Mouse (Mus musculus): ENCODE measurements around the gene Prkcd.

The Prkcd gene

GRCm38 (mm10) chr14:30548965-30549776, 76.8 kb downstream of the Prkcd start:
- DNase-seq (ENCODE audit: extremely low read depth, insufficient read length, low spot score): peak; percentile 95

DNA sequence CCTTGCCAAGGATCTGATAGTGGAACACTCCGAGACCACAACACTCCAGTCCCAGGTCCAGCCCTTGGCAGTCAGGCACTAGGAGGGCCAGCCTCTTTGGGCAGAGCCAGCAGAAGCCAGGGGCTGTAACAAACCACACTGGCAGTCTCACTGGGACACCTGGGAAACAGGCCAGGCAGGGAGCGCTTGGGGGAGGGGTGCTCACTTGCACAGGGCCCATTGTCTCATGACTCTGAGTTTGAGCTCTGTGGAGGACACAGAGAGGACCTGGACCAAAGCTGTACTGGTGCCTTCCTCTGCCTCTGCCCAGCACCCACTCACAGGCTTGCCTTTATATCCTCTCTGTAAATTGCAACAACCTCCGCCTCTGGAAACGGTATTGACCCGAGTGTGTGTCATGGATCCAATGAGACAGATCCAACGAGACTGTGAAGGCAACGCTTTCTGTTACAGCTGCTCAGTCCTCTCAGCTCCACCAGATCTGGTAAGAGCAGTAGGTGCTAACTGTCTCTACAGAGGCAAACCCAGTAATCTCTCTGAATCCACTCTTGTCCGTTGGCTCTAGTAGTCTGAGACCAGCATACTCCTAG, 77.8 kb downstream of the Prkcd start, which contains the start of gene Tkt:
TSS of gene Tkt (plus strand) at position 229 of the 590 bp plus-strand sequence.
- peak; percentile 87 for DNase-seq (ENCODE audit: extremely low read depth, insufficient read length, low spot score)
